Mouse (Mus musculus): ENCODE results near the gene Cd276.

DNA sequence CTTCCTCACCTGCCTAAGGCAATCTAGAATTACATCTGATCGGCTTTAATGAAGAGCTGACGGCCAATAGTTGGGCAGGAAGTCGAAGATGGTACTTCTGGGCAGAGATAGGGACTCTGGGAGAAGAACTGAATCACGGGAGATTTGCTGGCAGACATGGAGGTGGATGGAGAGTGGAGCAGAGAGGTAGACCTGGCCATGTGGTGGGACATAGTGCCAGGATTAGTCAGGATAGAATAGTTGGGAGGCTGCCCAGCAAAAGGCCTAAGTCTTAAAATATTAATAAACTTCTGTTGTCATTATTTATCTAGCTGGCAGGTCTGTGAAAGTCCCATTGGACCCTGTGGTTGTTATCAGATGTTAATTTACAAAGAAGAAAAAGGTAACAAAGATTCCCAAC lies 30.1 kb downstream of the Cd276 start:
- TF ChIP-seq CTCF (IDR thresholded peaks at IDR 0.05) (no peak), EP300 (IDR thresholded peaks at IDR 0.05) (no peak)

Data from lung, postnatal 0 days (tissue).